Mouse (Mus musculus): ENCODE measurements around the gene Svop. TPM values are rescaled to one million over a fixed set of nuclear protein-coding genes. Genes with fewer than 3 reads are reported as not detected.
A peak's percentile ranks its signal among the peaks of the same experiment; 100 is the strongest.

Svop gene
- polyA plus RNA-seq, 1 experiment from 2014 or later: 83.0 TPM

DNA sequence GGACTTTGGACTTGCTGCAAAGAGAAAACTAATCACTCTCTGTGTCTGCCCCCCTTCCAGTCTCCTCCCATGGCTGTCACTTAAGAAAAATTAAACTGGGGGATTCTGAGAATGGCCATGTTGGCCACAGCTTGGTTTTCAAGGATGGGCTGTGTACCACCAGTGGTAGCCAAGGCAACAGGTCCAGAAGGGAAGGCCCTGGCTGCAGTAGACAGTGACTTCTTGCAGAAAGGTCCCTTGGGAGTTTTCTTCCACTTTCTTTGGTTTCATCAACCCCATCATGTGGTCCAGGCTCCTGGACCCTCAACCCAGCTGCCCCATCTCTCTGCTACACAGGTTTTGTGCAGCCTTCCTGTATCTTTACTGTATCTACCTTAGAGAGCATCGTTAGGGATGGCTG, 50.5 kb downstream of the Svop start:
- no peak overlapping the region for H3K4me3 ChIP-seq (replicated peaks; ENCODE audit: low read length)
- no peaks in the 10 kb centered on the region for H3K27me3 ChIP-seq (ENCODE audit: control insufficient read depth, insufficient read depth, low read length)
- ATAC-seq (ENCODE audit: low FRiP score) (no peak), DNase-seq (ENCODE audit: low spot score) (no peak)
- peaks cover 65% of the 10 kb centered on the region for H3K36me3 ChIP-seq (replicated peaks; ENCODE audit: control insufficient read depth, insufficient read depth)
- no peak overlapping the region for H3K27ac ChIP-seq
- 73% methylated on average over 1 of the region's 1 CpGs for WGBS
- no peaks in the 10 kb centered on the region for H3K4me1 ChIP-seq (replicated peaks; ENCODE audit: control insufficient read depth, insufficient read depth, low read length)
- no peak overlapping the region for H3K4me2 ChIP-seq (replicated peaks)
- no peak overlapping the region for H3K9ac ChIP-seq
- no peaks in the 10 kb centered on the region for H3K9me3 ChIP-seq (ENCODE audit: control insufficient read depth, low read length)

- H3K4me1 ChIP-seq (replicated peaks; ENCODE audit: control insufficient read depth, insufficient read depth, low read length): no peaks in the 10 kb centered on the region
- H3K4me3 ChIP-seq (replicated peaks; ENCODE audit: low read length): no peak overlapping the region
- DNase-seq (ENCODE audit: low spot score): no peak
- H3K27me3 ChIP-seq (ENCODE audit: control insufficient read depth, insufficient read depth, low read length): no peaks in the 10 kb centered on the region
- H3K36me3 ChIP-seq (replicated peaks; ENCODE audit: control insufficient read depth, insufficient read depth): peaks cover 65% of the 10 kb centered on the region
- no peak for ATAC-seq (ENCODE audit: low FRiP score)
- no peak overlapping the region for H3K4me2 ChIP-seq (replicated peaks)
- 26% methylated on average over 7 of the region's 8 CpGs for WGBS
- no peak overlapping the region for H3K27ac ChIP-seq
- no peak overlapping the region for H3K9ac ChIP-seq
- no peaks in the 10 kb centered on the region for H3K9me3 ChIP-seq (ENCODE audit: control insufficient read depth, low read length)
These were observed 50.9 kb downstream of the Svop start for GRCm38 (mm10) chr5:114040508-114040907.

DNA sequence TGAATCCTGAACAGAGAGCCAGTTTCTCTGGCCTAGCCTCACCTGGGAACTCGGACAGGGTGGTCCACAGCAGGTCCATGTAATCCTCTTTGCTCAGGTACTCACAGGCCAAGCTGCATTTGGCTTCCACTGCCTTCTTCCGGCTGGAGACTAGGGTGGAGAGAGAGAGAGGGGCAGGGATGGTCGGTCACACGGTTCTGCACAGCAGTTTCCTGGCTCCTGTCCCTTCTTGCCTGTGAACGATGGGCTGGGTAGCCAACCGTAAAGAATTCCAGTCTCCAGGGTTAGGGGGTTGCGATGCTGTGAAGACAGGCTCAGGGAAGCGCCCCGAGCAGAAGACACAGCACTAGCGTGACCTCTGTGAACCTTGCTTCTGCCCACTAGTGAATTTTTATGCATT, 56.3 kb downstream of the Svop start:
- peaks cover 69% of the 10 kb centered on the region for H3K36me3 ChIP-seq (replicated peaks; ENCODE audit: control insufficient read depth, insufficient read depth)
- 32% methylated on average over 10 of the region's 10 CpGs for WGBS
- no peak overlapping the region for H3K27ac ChIP-seq
- no peaks in the 10 kb centered on the region for H3K27me3 ChIP-seq (ENCODE audit: control insufficient read depth, insufficient read depth, low read length)
- no peak overlapping the region for H3K9ac ChIP-seq
- no peaks in the 10 kb centered on the region for H3K4me1 ChIP-seq (replicated peaks; ENCODE audit: control insufficient read depth, insufficient read depth, low read length)
- H3K4me3 ChIP-seq (replicated peaks; ENCODE audit: low read length): no peak overlapping the region
- no peaks in the 10 kb centered on the region for H3K9me3 ChIP-seq (ENCODE audit: control insufficient read depth, low read length)
- ATAC-seq (ENCODE audit: low FRiP score) (no peak), DNase-seq (ENCODE audit: low spot score) (no peak)
- H3K4me2 ChIP-seq (replicated peaks): no peak overlapping the region

DNA sequence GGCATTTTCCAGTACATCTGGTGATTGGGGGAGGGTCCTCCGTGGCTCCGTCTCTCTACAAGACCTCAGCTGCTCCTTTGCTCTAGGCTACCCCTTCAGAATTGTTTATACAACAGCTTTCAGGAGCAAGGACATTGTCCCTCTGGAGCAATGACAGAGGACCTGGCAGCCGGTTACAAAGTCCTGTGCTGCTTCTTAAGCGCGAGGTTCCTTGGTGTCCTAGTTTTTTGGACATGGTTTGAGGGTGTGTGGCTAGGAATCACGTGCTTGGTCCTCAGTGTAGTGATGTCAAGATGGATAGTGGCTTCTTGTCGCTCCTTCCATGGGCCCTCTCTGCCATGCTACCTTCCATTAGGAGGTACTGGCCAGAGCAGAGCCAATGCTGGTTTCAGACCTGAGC, 57.0 kb downstream of the Svop start:
- H3K9me3 ChIP-seq (ENCODE audit: control insufficient read depth, low read length): no peaks in the 10 kb centered on the region
- H3K36me3 ChIP-seq (replicated peaks; ENCODE audit: control insufficient read depth, insufficient read depth): peaks cover 69% of the 10 kb centered on the region
- DNase-seq (ENCODE audit: low spot score): no peak
- no peak for ATAC-seq (ENCODE audit: low FRiP score)
- no peaks in the 10 kb centered on the region for H3K4me1 ChIP-seq (replicated peaks; ENCODE audit: control insufficient read depth, insufficient read depth, low read length)
- no peak overlapping the region for H3K4me2 ChIP-seq (replicated peaks)
- H3K4me3 ChIP-seq (replicated peaks; ENCODE audit: low read length): no peak overlapping the region
- H3K9ac ChIP-seq: no peak overlapping the region
- no peaks in the 10 kb centered on the region for H3K27me3 ChIP-seq (ENCODE audit: control insufficient read depth, insufficient read depth, low read length)
- 80% methylated on average over 7 of the region's 7 CpGs for WGBS
- H3K27ac ChIP-seq: no peak overlapping the region

DNA sequence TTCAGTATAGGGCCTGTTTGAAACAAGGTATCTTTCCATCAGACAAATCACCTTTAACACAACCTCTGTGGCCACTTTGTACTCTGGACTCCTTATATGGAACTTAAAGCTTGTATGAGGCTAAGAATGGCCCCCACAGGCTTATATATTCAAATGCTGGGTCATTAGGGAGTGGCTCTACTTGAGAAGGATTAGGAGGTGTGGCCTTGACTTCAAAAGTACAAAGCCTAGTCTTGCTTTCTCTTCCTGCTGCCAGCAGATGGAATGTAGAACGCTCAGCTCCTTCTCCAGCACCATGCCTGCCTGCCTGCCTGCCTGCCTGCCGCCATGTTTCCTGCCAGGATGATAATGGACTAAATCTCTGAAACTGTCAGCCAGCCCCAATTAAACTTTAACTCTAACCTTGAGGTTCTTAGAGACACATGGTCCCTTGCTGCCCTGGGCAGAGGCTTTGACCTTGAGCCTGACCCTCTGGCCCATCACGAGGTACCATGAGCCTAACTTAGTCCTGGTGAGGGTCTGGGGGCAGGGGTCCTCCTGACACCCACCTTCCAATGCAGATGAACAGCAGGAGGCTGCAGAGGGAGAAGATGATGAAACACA, 59.1 kb downstream of the Svop start:
- peaks cover 61% of the 10 kb centered on the region for H3K36me3 ChIP-seq (replicated peaks; ENCODE audit: control insufficient read depth, insufficient read depth)
- no peak for ATAC-seq (ENCODE audit: low FRiP score)
- WGBS: 85% methylated on average over 3 of the region's 3 CpGs
- H3K4me1 ChIP-seq (replicated peaks; ENCODE audit: control insufficient read depth, insufficient read depth, low read length): no peaks in the 10 kb centered on the region
- no peaks in the 10 kb centered on the region for H3K27me3 ChIP-seq (ENCODE audit: control insufficient read depth, insufficient read depth, low read length)
- no peak overlapping the region for H3K27ac ChIP-seq
- no peak overlapping the region for H3K4me2 ChIP-seq (replicated peaks)
- DNase-seq (ENCODE audit: low spot score): no peak
- no peak overlapping the region for H3K4me3 ChIP-seq (replicated peaks; ENCODE audit: low read length)
- H3K9me3 ChIP-seq (ENCODE audit: control insufficient read depth, low read length): no peaks in the 10 kb centered on the region
- no peak overlapping the region for H3K9ac ChIP-seq

DNA sequence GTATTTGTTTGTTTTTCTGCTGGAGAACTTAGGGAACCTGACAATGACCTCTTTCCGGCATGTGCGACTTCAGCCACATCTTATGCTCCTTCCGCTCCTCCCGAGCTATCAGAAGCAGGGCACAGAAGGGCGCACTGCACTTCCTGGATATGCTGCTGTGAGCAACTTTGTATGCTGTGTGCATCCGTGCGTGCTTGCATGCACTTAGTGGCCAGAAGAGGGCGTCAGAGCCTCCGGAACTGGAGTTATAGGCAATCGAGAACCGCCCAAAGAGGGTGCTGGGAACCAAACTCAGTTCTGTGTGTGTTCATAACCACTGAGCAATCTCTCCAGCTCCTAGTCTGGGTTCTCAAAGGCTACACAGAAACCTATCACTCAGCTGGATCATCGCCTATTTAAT, 60.7 kb downstream of the Svop start:
- Histone ChIP-seq H3K27me3 (ENCODE audit: control insufficient read depth, insufficient read depth, low read length) (no peaks in the 10 kb centered on the region), H3K4me3 (replicated peaks; ENCODE audit: low read length) (no peak overlapping the region), H3K4me1 (replicated peaks; ENCODE audit: control insufficient read depth, insufficient read depth, low read length) (no peaks in the 10 kb centered on the region), H3K9ac (no peak overlapping the region), H3K4me2 (replicated peaks) (no peak overlapping the region), H3K36me3 (replicated peaks; ENCODE audit: control insufficient read depth, insufficient read depth) (peaks cover 58% of the 10 kb centered on the region), H3K27ac (no peak overlapping the region), H3K9me3 (ENCODE audit: control insufficient read depth, low read length) (no peaks in the 10 kb centered on the region)
- ATAC-seq (ENCODE audit: low FRiP score): no peak
- DNase-seq (ENCODE audit: low spot score): no peak
- WGBS: 88% methylated on average over 12 of the region's 12 CpGs

DNA sequence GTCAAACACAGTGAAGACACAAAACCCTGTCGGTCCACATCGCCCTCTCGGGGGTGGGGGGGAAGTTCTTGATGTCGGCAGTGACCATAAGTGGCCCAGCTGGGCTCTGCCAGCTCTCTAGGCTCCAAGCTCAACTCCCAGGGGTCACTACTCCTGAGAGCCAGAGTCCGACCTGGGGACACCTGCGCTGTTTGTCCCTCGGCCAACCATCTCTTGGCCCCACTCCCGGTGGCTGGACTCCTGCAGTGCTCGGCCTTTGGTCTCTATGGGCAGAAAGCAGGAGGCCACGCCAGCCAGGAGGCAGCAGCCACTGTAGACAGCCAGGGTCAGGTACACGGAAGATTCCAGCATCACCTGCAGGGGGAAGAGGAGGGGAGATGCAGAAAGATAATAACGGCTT, 63.3 kb downstream of the Svop start:
- Histone ChIP-seq H3K9ac (no peak overlapping the region), H3K4me1 (replicated peaks; ENCODE audit: control insufficient read depth, insufficient read depth, low read length) (no peaks in the 10 kb centered on the region), H3K4me3 (replicated peaks; ENCODE audit: low read length) (no peak overlapping the region), H3K27me3 (ENCODE audit: control insufficient read depth, insufficient read depth, low read length) (no peaks in the 10 kb centered on the region), H3K9me3 (ENCODE audit: control insufficient read depth, low read length) (no peaks in the 10 kb centered on the region), H3K4me2 (replicated peaks) (no peak overlapping the region), H3K27ac (no peak overlapping the region), H3K36me3 (replicated peaks; ENCODE audit: control insufficient read depth, insufficient read depth) (peaks cover 36% of the 10 kb centered on the region)
- 85% methylated on average over 12 of the region's 12 CpGs for WGBS
- ATAC-seq (ENCODE audit: low FRiP score) (no peak), DNase-seq (ENCODE audit: low spot score) (no peak)

DNA sequence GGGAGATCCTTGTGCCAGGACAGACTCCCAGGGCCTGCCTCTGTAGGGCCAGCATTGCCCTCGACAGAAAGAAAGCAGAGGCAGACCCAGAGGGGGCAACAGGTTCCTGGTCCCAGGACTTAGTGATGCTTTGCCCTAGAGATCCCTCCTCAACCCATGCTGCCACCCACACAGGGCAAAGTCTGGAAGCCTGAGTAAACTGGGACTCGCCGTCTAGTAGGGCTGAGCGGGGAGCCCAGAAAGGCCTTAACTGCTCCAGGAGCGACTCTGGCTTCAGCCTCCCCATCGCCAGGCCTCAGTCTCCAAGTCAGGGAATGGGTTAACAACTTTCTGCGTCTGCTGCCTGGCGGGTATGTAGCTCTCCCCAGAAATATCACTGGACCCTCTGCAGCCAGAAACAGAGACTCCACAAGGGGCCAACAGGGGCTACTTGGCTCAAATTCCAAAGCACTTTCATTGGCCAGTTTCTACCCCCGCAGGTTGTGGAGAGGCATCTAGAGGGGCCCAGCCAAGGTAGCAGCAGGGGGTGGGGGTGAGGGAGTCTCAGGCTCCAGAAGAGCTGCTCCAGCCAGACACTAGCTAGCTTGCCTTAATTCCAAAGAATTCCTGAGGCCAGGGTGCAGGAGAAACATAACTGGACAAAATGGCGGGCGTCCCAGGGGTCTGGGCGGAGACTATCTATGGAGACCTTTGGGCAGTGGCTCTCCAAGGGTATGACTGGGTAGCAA, 64.0 kb downstream of the Svop start:
- Histone ChIP-seq H3K4me1 (replicated peaks; ENCODE audit: control insufficient read depth, insufficient read depth, low read length) (no peaks in the 10 kb centered on the region), H3K27me3 (ENCODE audit: control insufficient read depth, insufficient read depth, low read length) (no peaks in the 10 kb centered on the region), H3K9ac (no peak overlapping the region), H3K4me3 (replicated peaks; ENCODE audit: low read length) (no peak overlapping the region), H3K4me2 (replicated peaks) (no peak overlapping the region), H3K27ac (no peak overlapping the region), H3K9me3 (ENCODE audit: control insufficient read depth, low read length) (no peaks in the 10 kb centered on the region), H3K36me3 (replicated peaks; ENCODE audit: control insufficient read depth, insufficient read depth) (peaks cover 29% of the 10 kb centered on the region)
- WGBS: 93% methylated on average over 12 of the region's 12 CpGs
- DNase-seq (ENCODE audit: low spot score) (no peak), ATAC-seq (ENCODE audit: low FRiP score) (no peak)

DNA sequence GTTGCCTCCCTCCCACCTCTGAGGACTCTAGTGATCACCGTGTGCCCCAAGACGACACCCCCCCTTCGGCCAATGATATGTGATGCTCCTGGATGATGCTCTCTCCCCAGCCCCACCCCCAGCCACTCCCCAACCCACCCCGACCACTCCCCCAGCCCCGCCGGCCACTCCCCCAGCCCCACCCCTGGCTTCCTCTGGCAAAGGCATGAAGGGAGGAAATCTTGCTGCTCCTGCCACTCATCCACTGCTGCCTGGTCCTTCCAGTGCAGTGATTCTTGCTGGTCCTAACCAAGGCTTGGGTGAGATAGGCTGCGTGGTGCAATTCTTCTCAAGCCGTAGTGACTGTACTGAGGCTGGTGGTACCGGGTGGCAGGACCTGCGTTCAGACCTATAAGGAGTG, 66.5 kb downstream of the Svop start:
- Histone ChIP-seq H3K4me3 (replicated peaks; ENCODE audit: low read length) (no peak overlapping the region), H3K4me2 (replicated peaks) (peak overlapping the region; percentile 25; the same call in 1 of the 2 replicates), H3K4me1 (replicated peaks; ENCODE audit: control insufficient read depth, insufficient read depth, low read length) (no peaks in the 10 kb centered on the region), H3K27me3 (ENCODE audit: control insufficient read depth, insufficient read depth, low read length) (no peaks in the 10 kb centered on the region), H3K9me3 (ENCODE audit: control insufficient read depth, low read length) (no peaks in the 10 kb centered on the region), H3K9ac (no peak overlapping the region), H3K36me3 (replicated peaks; ENCODE audit: control insufficient read depth, insufficient read depth) (peaks cover 14% of the 10 kb centered on the region; the same call in 1 of the 2 replicates), H3K27ac (no peak overlapping the region)
- ATAC-seq (ENCODE audit: low FRiP score) (peak; percentile 58), DNase-seq (ENCODE audit: low spot score) (no peak)
- 14% methylated on average over 10 of the region's 10 CpGs for WGBS
